Mouse (Mus musculus) mouse embryonic stem cell (cell line): ENCODE results near the gene Gm49352.
"Not testable (repeated sequence)": the region's sequence is repeated elsewhere in the genome, so short reads cannot be mapped to it uniquely, and the experiment has no call there.

Experiments used
- in situ Hi-C, 2 experiments: fragments of 300-500 bp; cut with MboI; formaldehyde crosslinking; loops; 1 replicate in 1 of 2; 3 replicates in 1 of 2; pipeline ENCODE4 v1.14.3; 2019 to 2020; ENCODE audit warnings: low sequenced_read_pairs in 2 of 2, low pct_unique_long_range_greater_than_20kb in 1 of 2, mixed read lengths in 1 of 2; ENCODE audit not compliant: unreplicated experiment in 1 of 2

Gm49352 gene

GRCm38 (mm10) chr13:61568074-61568473 is at the start of gene Gm49352:
TSS of gene Gm49352 (minus strand) at chr13:61568174.
- in situ Hi-C loops, result not testable (repeated sequence)

GRCm38 (mm10) chr13:61570027-61570426 is 2.1 kb upstream of the Gm49352 start, which contains the start of gene Cts3:
TSS of gene Cts3 (minus strand) at chr13:61570127.
- in situ Hi-C loops, result no loop called here

- in situ Hi-C loops, result no loop called here
These were observed 26.3 kb downstream of the Gm49352 start, which contains the start of gene Ctsm for GRCm38 (mm10) chr13:61541631-61542030. TSS of gene Ctsm (minus strand) at chr13:61541839.
